Mouse (Mus musculus) heart, postnatal 0 days (tissue): ENCODE results near the gene Sema3b. TPM values are rescaled to one million over a fixed set of nuclear protein-coding genes. Genes with fewer than 3 reads are reported as not detected.

Experiments
- ATAC-seq: fragments of 200-750 bp; cut with Nextera tagmentation; 2 replicates; pipeline ENCODE4 v1.8.0; 2017; ENCODE audit warnings: low read depth, moderate number of reproducible peaks, moderate library complexity; ENCODE audit not compliant: insufficient read depth
- DNase-seq: peaks from one replicate; pipeline ENCODE4 v3.0.0-alpha.2; 2016; ENCODE audit warnings: low spot score
- H3K27ac ChIP-seq: fragments of 300-500 bp; sonication (generic); 2 replicates; pipeline ENCODE4 v1.5.1; 2014; ENCODE audit warnings: low read depth, mild to moderate bottlenecking
- H3K27me3 ChIP-seq: fragments of 300-500 bp; sonication (generic); 2 replicates; pipeline ENCODE4 v1.6.1; 2014; ENCODE audit warnings: low read length, mixed read lengths; ENCODE audit not compliant: control insufficient read depth, insufficient read depth
- H3K36me3 ChIP-seq: fragments of 300-500 bp; sonication (generic); replicated peaks from 2 replicates; pipeline ENCODE4 v1.6.1; 2014; ENCODE audit warnings: low read length, mixed read lengths; ENCODE audit not compliant: control insufficient read depth, insufficient read depth
- H3K4me1 ChIP-seq: fragments of 300-500 bp; sonication (generic); 2 replicates; pipeline ENCODE4 v1.6.1; 2014; ENCODE audit warnings: antibody characterized with exemption; ENCODE audit not compliant: control insufficient read depth, insufficient read depth
- H3K4me2 ChIP-seq: fragments of 300-500 bp; sonication (generic); 2 replicates; pipeline ENCODE4 v1.6.1; 2014; ENCODE audit warnings: low read depth, mild to moderate bottlenecking, low read length, moderate library complexity
- H3K4me3 ChIP-seq: fragments of 300-500 bp; sonication (generic); 2 replicates; pipeline ENCODE4 v1.5.1; 2014; ENCODE audit warnings: low read depth, low read length
- H3K9ac ChIP-seq: fragments of 300-500 bp; sonication (generic); replicated peaks from 2 replicates; pipeline ENCODE4 v1.6.1; 2014; ENCODE audit warnings: low read depth, low read length, mixed read lengths
- H3K9me3 ChIP-seq: fragments of 300-500 bp; sonication (generic); replicated peaks from 2 replicates; pipeline ENCODE4 v1.6.1; 2016; ENCODE audit warnings: low read length; ENCODE audit not compliant: control insufficient read depth
- CTCF ChIP-seq: IDR thresholded peaks from 2 replicates; pipeline ENCODE4 v1.5.1; 2016; ENCODE audit warnings: antibody characterized with exemption, control low read depth, low read depth
- EP300 ChIP-seq: IDR thresholded peaks from 2 replicates; pipeline ENCODE4 v1.6.1; 2016; ENCODE audit warnings: antibody characterized with exemption, low read depth
- WGBS: fragments of 180-500 bp; shearing (Covaris S2); extraction: QIAGEN DNeasy Blood & Tissue Kit; methylation state at CpG from one replicate; pipeline ENCODE4 v1.1.7; 2014; 5-methylcytosine and 5-hydroxymethylcytosine counted together
- polyA plus RNA-seq: library from polyadenylated mRNA; unstranded; fragments of >200 nt; fragmentation: Nextera tagmentation; extraction: Ambion mirVana; gene quantifications from 2 replicates; pipeline ENCODE4 v1.2.1, GENCODE M21; 2015
- total RNA-seq: library from RNA; depleted of rRNA; stranded (reverse); fragments of >200 nt; gene quantifications from 2 replicates; pipeline ENCODE4 v1.2.3, GENCODE M21; 2014; ENCODE audit warnings: low replicate concordance

Gene Sema3b
- total and polyA plus RNA-seq, 2 experiments from 2014 or later = 8.9 to 34.9 TPM

DNA sequence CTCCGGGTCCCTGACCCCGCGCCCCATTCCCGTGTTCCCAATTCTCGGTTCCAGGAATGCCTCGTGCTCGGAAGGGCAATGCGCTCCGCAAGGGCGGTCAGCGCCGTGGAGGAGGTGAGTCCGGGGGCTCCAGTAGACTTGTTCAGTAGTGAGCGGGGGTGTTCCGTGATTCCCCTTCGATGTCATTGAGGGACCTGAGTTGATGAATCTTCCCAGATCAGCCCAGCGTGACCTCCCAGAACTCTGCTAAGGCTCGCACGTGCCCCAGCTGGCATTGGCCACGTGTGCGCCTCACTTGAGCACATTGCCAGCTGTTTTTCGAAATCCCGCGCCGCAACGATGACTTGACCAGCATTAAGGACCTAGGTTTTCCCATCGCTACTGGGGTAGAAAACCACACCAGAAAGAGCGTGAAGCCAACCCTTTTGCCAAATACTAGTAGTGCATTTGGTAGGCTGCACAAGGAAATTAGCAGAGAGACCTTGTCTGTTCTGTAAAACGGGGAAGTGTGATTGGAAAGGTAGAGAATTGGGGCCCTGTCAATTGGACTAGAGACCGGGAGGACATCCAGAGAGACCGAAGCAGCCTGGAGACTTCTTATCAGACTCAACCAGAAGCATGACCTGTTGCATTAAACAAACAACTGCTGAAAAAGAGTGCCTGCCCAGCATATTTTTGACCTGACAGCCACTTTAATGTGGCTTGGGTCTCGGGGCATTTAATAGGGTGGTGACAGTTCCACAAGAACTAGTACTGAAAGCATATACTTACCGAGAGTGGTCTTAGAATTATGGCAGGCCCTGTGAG lies 21.0 kb downstream of the Sema3b start:
- DNase-seq (peak; percentile 52), ATAC-seq (peak; percentile 19)
- Histone ChIP-seq H3K9ac (peak overlapping the region; percentile 61), H3K27me3 (no peaks in the 10 kb centered on the region), H3K4me1 (peaks cover 27% of the 10 kb centered on the region), H3K4me2 (peak overlapping the region; percentile 70), H3K27ac (peak overlapping the region; percentile 63), H3K4me3 (peak overlapping the region; percentile 68), H3K36me3 (peaks cover 40% of the 10 kb centered on the region), H3K9me3 (no peaks in the 10 kb centered on the region)
- WGBS = 2% methylated on average over 33 of the region's 33 CpGs
- no peak for TF ChIP-seq CTCF
- TF ChIP-seq EP300 = no peak

DNA sequence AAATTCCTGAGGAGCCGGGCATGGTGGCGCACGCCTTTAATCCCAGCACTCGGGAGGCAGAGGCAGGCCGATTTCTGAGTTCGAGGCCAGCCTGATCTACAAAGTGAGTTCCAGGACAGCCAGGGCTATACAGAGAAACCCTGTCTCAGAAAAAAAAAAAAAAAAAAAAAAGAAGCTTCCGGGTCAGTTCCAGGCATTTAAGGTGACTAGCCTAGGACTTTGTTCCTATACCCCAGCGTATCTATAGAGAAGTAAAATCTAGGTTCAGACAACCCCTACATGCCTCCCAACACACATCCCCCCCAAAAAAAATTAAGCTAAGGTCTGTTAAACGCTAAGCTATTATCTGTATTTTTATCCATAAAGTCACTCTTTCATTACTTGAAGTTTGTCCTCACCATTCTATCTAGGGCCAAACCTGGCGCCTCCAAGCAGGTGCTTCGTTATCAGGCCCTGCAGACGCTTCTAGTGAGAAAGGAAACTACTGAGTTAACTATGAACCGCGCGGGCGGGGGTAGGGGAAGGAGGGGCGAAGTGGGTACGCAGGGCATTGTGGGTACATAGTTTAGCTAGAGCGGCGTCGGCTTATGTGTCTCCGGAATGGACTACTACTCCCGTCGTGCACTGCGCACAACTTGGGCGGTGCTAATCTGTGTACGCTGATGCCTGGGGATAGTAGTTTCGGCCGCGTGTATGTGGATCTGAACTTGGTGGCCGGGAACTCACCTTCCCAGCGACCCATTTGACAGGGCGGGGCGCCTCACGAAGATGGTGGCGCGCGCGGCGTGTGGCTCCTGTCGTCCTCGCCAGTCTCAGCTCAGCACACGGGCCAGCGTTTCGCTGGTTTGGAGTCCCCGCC lies 21.8 kb downstream of the Sema3b start, which contains the start of gene Ifrd2:
TSS of gene Ifrd2 (plus strand) at position 669 of the 859 bp plus-strand sequence.
- H3K4me2 ChIP-seq = peak within 1 kb of the TSS; percentile 70
- TF ChIP-seq CTCF (no peak), EP300 (peak; percentile 43; the same call in 1 of the 2 replicates)
- ATAC-seq (peak; percentile 96), DNase-seq (peak; percentile 99)
- no peaks in the 10 kb centered on the region for H3K9me3 ChIP-seq
- WGBS = 9% methylated on average over 46 of the region's 46 CpGs
- H3K27ac ChIP-seq = peak within 1 kb of the TSS; percentile 63
- peak within 1 kb of the TSS; percentile 68 for H3K4me3 ChIP-seq
- peaks cover 37% of the 10 kb centered on the region for H3K36me3 ChIP-seq
- H3K9ac ChIP-seq = peak within 1 kb of the TSS; percentile 61
- peaks cover 19% of the 10 kb centered on the region for H3K4me1 ChIP-seq
- no peaks in the 10 kb centered on the region for H3K27me3 ChIP-seq

- H3K27me3 ChIP-seq = no peaks in the 10 kb centered on the region
- TF ChIP-seq EP300 (no peak), CTCF (no peak)
- H3K4me2 ChIP-seq = no peak overlapping the region
- H3K27ac ChIP-seq = no peak overlapping the region
- ATAC-seq (no peak), DNase-seq (no peak)
- no peak overlapping the region for H3K4me3 ChIP-seq
- H3K9ac ChIP-seq = no peak overlapping the region
- H3K4me1 ChIP-seq = peaks cover 23% of the 10 kb centered on the region
- 79% methylated on average over 5 of the region's 5 CpGs for whole genome bisulfite sequencing
- peaks cover 30% of the 10 kb centered on the region for H3K36me3 ChIP-seq
- no peaks in the 10 kb centered on the region for H3K9me3 ChIP-seq
Observed at GRCm38 (mm10) chr9:107586504-107586903, 22.5 kb downstream of the Sema3b start.

DNA sequence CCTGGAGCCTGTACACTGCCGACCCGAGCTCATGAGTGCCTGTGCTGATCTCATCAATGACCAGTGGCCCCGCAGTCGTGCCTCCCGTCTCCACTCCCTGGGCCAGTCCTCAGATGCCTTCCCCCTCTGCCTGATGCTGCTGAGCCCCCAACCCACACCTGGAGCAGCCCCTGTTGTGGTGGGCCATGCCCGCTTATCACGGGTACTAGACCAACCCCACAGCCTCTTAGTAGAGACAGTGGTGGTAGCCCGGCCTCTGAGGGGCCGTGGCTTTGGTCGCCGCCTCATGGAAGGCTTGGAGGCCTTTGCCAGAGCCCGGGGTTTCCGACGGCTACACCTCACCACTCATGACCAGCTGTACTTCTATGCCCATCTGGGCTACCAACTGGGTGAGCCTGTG lies 25.9 kb downstream of the Sema3b start:
- no peak overlapping the region for H3K27ac ChIP-seq
- no peaks in the 10 kb centered on the region for H3K27me3 ChIP-seq
- WGBS = 90% methylated on average over 14 of the region's 14 CpGs
- ATAC-seq = no peak
- no peaks in the 10 kb centered on the region for H3K9me3 ChIP-seq
- no peak overlapping the region for H3K4me3 ChIP-seq
- H3K9ac ChIP-seq = no peak overlapping the region
- no peak for DNase-seq
- H3K4me1 ChIP-seq = peaks cover 14% of the 10 kb centered on the region
- H3K36me3 ChIP-seq = peaks cover 14% of the 10 kb centered on the region
- TF ChIP-seq EP300 (no peak), CTCF (no peak)
- H3K4me2 ChIP-seq = no peak overlapping the region

- 85% methylated on average over 7 of the region's 7 CpGs for WGBS
- H3K27ac ChIP-seq = no peak overlapping the region
- H3K9ac ChIP-seq = no peak overlapping the region
- H3K4me3 ChIP-seq = no peak overlapping the region
- no peak overlapping the region for H3K4me2 ChIP-seq
- ATAC-seq = no peak
- H3K27me3 ChIP-seq = no peaks in the 10 kb centered on the region
- peaks cover 14% of the 10 kb centered on the region; the same call in 1 of the 2 replicates for H3K4me1 ChIP-seq
- no peak for TF ChIP-seq CTCF
- no peak for TF ChIP-seq EP300
- no peaks in the 10 kb centered on the region for H3K9me3 ChIP-seq
- no peak for DNase-seq
- peaks cover 14% of the 10 kb centered on the region for H3K36me3 ChIP-seq
Observed at GRCm38 (mm10) chr9:107582509-107583062, 26.4 kb downstream of the Sema3b start.
